Mouse (Mus musculus) naive thymus-derived CD4-positive, alpha-beta T cell, adult 2 months (primary cell): Measurements from ENCODE around the gene Baz1b.

Source experiments
- DNase-seq: peaks from one replicate; pipeline ENCODE4 v3.0.0-alpha.2; 2011; ENCODE audit warnings: low read depth

The Baz1b gene

DNA sequence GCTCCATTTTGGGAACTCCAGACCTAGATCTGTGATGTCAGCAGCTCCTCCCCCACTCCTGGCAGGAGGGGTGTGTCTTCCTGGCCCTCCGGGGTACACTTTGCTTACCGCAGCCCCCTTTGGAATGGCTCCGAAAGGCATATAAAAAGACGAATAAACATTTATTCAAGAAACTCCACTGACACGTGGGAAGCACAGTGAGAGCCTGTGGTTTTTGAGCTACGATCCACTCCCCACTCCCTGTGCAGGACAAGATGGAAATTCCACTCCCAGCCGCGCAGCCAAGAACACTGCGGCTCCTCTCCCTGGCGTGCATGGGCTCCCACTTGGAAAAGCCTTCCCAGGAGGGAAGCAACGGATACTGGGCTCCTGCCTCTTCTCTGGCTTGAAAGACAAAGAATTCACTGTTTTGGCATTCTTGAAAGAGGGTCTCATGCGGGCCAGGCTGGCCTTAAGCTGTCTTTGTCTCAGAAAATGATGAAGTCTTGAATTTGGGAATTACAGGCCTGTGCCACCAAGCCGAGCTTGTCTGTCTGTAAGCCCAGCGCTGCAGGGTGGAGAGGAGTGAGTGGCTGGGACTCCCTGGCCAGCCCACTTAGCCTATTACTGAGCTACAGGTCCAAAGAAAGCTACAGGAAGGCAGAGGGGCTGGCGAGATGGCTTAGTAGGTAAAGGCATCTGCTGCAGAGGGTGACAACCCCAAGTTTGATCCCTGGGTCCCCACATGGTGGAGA lies 87.8 kb downstream of the Baz1b start:
- no peak for DNase-seq

DNA sequence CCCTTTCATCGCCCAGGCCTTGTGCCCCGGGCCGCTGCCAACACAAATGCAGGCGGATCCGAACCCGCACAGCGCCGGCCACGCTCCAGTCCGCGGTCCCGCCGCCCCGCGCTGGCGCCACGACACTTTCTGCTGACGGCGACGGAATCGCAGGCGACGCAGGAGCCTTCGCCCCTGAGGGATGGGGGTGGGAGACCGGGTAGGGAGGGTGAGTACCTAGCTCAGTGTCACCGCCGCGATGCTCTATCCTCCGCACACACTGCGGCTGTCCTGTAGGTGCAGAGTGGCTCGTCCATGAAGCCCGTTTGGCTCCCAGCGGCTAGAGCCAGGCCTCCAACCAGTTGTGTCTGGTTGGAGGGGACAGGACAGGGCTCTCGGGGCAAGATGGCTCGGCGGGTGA lies 89.5 kb downstream of the Baz1b start:
- DNase-seq: no peak

DNA sequence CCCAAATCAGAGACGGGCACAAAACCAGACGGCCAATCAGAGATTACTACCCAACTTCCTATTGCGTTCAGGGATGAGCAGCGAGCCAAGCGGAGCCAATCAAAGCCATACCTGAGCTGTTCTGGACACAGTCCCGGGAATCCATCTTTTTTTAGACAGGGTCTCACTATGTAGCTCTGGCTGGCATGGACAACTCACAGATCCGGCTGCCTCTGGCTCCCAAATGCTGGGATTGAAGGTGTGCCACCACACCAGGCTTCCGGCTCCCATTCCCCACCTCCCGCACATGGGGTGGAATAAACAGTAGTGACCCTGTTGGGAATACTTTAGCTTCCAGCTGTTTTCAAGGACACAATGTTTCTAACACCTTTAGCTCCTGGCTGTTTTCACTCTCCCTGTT lies 93.2 kb downstream of the Baz1b start:
- no peak for DNase-seq

DNA sequence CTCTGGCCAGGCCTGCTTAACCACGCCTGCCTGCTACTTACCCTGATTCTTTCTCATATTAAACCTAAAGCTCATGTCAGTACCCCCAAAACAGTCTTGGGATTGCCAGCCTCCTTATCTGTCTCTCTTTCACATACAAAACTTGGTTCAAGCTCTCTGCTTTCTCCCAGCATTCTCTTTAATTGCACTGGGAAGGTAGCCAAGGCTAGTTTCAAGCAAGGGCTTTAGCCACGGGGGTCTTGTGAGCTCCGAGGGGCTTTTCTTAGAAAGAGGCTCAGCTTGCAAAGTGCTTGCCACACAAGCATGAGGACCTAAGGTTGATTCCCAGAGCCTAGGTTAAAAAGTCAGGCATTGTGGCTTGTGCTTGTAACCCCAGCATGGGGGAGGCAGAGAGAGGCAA lies 98.1 kb downstream of the Baz1b start:
- DNase-seq: no peak

DNA sequence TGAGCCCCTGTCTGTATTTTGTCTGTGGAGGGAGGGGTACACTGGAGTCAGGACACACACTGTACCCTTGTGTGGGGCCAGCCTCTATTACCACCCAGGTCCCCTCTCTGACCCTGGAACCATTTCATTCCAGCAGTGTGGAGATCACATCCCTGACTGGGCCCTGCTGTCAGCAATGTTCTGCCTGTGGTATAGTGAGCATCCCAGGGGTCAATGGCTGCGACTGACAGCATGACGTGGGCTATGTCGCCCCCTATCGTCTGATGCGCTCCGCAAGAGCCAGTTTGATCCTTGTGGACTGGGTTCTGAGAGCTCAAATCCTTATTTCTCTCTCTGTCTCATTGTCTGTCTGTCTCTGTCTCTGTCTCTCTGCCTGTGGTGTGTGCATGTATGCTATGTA lies 99.1 kb downstream of the Baz1b start:
- DNase-seq: peak; percentile 66

DNA sequence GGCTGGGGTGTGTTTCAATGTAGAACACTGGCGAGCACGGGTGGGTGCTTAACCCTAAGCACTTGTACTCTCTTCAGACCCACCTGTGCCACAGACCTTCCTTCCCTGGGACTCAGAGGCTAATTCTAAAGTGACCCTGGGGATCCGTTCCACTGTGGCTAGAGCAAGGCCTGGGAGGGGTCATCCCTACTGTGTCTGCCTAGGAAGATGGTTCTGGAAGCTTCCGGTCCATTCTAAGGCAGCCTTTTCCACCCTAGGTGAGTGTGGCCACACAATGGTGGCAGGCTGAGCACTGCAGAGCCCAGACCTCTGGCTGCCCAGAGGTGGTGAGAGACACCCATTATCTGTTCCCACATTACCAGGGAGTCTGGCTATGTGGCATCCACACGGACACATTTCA lies 99.9 kb downstream of the Baz1b start:
- no peak for DNase-seq

DNA sequence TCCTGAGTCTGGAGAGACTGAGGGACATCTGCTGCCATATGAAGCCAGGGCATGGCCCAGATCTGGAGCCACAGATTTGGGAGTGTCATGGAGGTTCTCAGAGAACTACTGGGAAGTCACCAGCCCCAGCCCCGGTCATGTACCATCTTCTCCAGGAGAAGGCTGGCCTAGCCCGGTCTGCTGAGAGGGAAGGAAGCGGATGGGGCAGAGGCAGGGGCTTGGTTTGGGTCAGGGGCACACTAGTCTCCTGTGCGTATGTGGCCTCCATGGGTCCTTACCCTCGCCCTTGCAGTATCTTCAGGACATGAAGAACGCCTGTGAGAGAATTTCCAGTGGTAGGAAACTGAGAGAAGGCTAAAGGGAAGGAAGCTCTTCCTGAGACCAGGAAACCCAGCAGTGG lies 103.6 kb downstream of the Baz1b start:
- no peak for DNase-seq

DNA sequence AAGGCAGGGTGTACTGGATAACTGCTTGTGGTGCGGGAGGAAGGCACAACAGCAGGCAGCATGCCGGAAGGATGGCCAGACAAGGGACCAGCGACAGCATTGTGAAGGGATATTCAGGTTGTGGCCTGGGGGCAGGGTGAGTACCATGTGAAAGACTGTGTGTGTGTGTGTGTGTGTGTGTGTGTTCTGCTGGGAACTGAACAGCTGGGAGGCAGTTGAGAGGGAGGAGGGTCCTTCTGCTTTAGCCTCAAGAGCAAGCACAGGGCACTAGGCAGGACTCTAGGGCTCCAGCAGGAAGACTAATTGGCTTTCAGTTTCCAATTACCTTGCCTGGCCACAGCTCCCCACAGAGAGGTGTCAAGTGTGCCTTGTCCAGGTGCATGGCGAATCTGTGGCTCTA lies 104.1 kb downstream of the Baz1b start:
- no peak for DNase-seq

DNA sequence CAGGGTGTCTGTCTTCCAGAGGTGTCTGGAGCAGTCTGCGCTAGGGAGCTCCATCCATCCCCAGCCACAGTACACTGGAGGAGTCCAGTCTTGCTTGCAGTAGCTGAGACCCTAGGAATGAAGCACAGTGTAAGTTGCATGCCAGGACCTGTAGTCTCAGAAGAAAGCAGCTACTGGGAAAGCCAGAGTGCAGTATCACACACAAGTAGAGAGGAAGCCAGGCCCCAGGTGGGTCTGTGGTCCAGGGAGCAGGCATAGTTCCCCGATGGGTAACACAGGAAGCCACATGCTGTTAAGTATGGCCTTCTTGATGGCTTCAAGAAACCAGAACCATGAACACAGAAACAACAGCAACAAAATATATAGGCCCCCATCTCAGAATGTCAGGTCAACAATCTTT lies 104.9 kb downstream of the Baz1b start:
- DNase-seq: no peak
